Mouse (Mus musculus): ENCODE measurements around the gene Crocc2. TPM values are rescaled to one million over a fixed set of nuclear protein-coding genes. Genes with fewer than 3 reads are reported as not detected.

Gene Crocc2
- polyA plus RNA-seq, 1 experiment from 2014 or later: 0.18 TPM

DNA sequence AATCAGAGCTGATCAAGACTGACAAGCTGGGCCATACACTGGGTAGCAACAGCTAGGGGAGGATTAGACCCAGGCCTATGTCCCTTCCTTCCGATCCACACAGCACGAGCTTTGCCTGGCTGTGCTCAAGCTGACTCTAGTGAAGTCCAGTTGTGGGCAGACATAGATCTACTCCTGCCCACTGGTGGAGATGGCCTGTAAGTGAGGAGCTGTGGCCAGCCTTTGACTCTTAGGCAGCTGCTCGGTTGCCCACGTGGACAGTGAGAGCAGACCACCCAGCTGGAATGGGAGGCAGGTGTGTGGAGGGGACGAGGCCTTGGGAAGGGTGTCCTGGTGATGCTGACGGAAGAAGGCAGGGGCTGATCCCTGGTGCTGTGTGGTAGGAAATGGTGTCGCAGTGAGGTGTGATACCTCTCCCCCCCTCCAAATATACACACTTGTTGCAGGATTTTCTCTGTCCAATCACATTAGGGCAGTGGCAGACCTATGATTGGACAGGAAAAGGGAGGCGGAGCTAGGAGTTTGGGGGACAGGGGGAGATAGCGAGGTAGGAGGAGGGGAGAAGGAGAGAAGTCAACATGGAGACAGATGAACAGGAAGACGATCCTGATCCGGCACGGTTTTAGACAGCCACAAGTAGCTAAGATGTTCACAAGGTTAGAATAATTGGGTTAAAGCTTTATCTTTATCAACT, 37.9 kb downstream of the Crocc2 start:
- Histone ChIP-seq H3K4me3 (no peak overlapping the region), H3K27ac (replicated peaks) (no peak overlapping the region), H3K27me3 (no peaks in the 10 kb centered on the region), H3K9me3 (no peaks in the 10 kb centered on the region), H3K36me3 (no peaks in the 10 kb centered on the region), H3K4me2 (replicated peaks) (no peak overlapping the region), H3K9ac (replicated peaks) (no peak overlapping the region), H3K4me1 (peaks cover 13% of the 10 kb centered on the region)
- 67% methylated on average over 12 of the region's 12 CpGs for WGBS
- ATAC-seq (ENCODE audit: low FRiP score, low read depth): no peak

DNA sequence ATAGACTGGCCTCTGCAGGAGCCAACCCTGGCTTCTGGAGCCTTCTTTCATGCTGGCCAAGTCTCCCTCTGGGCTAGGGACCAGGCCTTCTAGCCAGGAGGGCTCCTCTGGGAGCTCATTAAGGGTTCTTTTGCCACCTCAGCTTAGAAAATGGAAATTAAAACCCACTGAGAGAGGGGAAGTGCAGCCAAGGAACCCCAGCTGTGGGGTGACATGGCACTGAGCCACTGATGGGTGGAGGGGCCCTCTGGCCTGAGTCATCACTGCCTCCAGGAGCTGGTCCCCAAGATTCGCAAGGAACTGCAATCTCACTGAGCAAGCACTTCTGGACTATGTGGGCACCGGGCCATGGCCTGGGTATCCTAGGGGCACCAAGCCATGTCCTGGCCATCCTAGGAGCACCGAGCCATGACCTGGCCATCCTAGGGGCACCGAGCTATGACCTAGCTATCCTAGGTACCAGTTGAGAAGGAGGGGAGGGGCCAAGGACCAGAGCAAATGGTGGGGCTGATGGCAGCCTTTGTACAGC, 39.1 kb downstream of the Crocc2 start:
- H3K4me3 ChIP-seq: no peak overlapping the region
- H3K27ac ChIP-seq (replicated peaks): no peak overlapping the region
- WGBS: 91% methylated on average over 4 of the region's 4 CpGs

DNA sequence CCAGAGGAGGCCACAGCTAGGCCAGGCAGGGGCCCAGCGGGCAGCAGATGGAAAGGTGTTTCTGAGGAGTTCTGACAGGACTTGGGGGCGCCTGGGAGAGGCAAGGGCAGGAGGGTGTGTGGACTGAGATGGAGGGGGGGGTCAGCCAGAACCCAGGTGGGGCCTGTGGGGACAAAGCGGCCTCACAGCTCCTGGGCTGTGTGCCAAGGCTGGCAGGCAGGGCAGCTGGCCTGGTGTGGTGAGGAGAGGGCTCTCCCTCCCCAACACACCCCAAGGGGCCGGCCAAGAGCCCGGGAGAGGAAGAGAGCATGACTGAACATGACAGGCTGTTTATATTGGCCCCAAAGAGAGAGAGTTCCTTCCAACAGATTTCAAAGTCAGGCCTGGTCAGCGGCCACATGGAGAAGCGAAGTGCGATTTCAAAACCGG, 41.7 kb downstream of the Crocc2 start:
- peaks cover 21% of the 10 kb centered on the region for H3K4me1 ChIP-seq
- H3K4me2 ChIP-seq (replicated peaks): no peak overlapping the region
- no peaks in the 10 kb centered on the region for H3K36me3 ChIP-seq
- WGBS: 69% methylated on average over 9 of the region's 9 CpGs
- peak; percentile 39; the same call in 1 of the 2 replicates for ATAC-seq (ENCODE audit: low FRiP score, low read depth)
- no peak overlapping the region for H3K27ac ChIP-seq (replicated peaks)
- no peaks in the 10 kb centered on the region for H3K9me3 ChIP-seq
- no peak overlapping the region for H3K4me3 ChIP-seq
- H3K27me3 ChIP-seq: no peaks in the 10 kb centered on the region
- H3K9ac ChIP-seq (replicated peaks): no peak overlapping the region

More for the DNA sequence above, 39.1 kb downstream of the Crocc2 start:
- Histone ChIP-seq H3K36me3 (no peaks in the 10 kb centered on the region), H3K9ac (replicated peaks) (no peak overlapping the region), H3K27me3 (no peaks in the 10 kb centered on the region), H3K9me3 (no peaks in the 10 kb centered on the region), H3K4me2 (replicated peaks) (no peak overlapping the region), H3K4me1 (peaks cover 14% of the 10 kb centered on the region)
- no peak for ATAC-seq (ENCODE audit: low FRiP score, low read depth)

DNA sequence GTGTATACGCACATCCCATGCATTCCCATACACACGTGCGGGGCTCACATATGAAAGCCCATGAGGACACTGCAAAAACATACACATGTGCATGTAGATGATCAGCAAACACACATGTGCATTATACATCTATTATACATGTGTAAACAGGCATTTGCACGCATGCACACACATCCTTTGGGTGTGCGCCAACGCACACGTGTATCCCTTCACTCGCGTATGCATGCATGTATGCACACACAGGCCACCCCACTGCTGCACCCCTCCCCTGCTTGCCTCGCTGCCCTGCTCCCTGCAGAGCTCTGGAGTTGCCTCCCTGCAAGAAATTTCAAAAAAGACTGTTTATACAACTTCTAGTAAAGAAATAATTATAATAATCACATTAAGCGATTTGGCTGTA, 42.5 kb downstream of the Crocc2 start:
- H3K27ac ChIP-seq (replicated peaks): no peak overlapping the region
- H3K4me2 ChIP-seq (replicated peaks): no peak overlapping the region
- 83% methylated on average over 11 of the region's 11 CpGs for WGBS
- H3K27me3 ChIP-seq: no peaks in the 10 kb centered on the region
- no peak for ATAC-seq (ENCODE audit: low FRiP score, low read depth)
- no peak overlapping the region for H3K4me3 ChIP-seq
- H3K9ac ChIP-seq (replicated peaks): no peak overlapping the region
- peaks cover 21% of the 10 kb centered on the region for H3K4me1 ChIP-seq
- no peaks in the 10 kb centered on the region for H3K36me3 ChIP-seq
- no peaks in the 10 kb centered on the region for H3K9me3 ChIP-seq

DNA sequence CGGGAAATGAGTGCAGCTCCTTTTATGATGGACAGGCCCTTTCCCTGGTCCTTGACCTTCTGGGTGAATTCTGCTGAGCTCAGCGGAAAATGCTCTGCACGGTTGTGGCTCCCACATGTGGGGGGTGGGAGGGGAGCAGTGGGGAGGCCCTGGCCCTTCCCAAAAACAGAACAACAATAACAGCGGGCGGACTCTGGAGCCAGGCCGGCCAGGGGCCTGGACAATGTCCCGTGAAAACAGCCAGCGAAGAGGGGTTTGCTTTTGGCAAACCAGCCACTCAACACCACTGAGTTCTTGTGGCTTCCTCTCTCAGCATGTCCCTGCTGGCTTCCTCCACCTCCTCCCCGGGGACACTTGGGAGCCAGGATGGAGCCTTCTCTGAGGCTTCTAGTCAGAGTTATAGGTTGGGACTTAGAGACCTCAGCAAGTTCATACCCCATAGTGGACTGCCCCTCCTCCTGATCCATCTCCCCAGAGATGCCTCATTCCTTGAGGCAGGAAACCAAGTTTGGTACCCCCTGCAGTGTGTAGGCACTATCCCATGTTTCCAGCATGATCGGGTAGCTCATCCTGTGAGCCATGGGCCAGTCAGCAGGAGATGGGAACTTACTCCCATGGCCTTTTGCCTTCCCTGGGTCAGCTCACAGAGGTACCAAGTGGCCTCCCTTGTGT, 43.2 kb downstream of the Crocc2 start:
- WGBS: 56% methylated on average over 10 of the region's 10 CpGs
- peaks cover 21% of the 10 kb centered on the region for H3K4me1 ChIP-seq

DNA sequence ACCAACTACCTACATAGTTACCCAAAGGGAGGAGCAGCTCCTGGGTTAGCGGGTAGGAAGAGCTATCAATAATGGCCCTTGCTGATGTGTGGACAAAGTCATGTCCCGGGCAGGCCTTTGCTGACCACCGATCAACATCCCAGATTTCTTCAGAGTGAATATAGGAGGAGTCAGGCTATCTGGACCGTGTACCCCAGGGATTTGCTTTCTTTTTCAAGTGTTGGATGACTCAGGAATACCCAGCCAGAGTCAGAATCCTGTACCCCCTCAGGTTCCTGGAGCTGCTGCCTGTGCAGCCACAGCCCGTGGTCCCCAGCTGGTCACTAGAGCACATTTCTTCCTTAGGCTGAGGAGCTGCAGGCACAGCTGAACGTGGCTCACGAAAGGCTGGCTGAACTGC, 43.9 kb downstream of the Crocc2 start:
- Histone ChIP-seq H3K36me3 (no peaks in the 10 kb centered on the region), H3K4me3 (no peak overlapping the region), H3K9ac (replicated peaks) (no peak overlapping the region), H3K27ac (replicated peaks) (no peak overlapping the region), H3K9me3 (no peaks in the 10 kb centered on the region), H3K4me1 (peaks cover 21% of the 10 kb centered on the region), H3K4me2 (replicated peaks) (no peak overlapping the region), H3K27me3 (no peaks in the 10 kb centered on the region)
- ATAC-seq (ENCODE audit: low FRiP score, low read depth): no peak
- WGBS: 81% methylated on average over 7 of the region's 7 CpGs

More for the DNA sequence above, 43.2 kb downstream of the Crocc2 start:
- Histone ChIP-seq H3K36me3 (no peaks in the 10 kb centered on the region), H3K4me2 (replicated peaks) (no peak overlapping the region), H3K9me3 (no peaks in the 10 kb centered on the region), H3K27me3 (no peaks in the 10 kb centered on the region), H3K9ac (replicated peaks) (no peak overlapping the region), H3K4me3 (no peak overlapping the region), H3K27ac (replicated peaks) (no peak overlapping the region)
- ATAC-seq (ENCODE audit: low FRiP score, low read depth): no peak

DNA sequence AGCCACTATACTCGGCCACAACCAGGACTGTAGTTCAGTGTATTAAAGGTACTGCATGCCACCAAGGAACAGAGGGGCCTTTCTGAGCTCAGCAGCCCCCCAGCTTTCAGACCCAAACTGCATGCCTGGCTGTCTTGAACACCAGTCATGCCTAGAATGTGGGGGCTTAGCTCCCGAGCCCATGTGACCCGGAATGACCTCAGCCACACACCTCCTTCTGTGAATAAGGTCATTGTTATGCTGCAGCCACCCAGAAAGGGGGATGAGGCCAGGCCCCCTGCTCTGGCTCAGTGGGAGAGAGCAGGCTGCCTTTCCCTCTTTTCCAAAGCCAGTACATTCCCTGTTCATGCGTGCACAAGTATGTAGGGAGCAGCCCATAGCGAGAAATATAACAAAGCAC, 46.1 kb downstream of the Crocc2 start:
- no peak for ATAC-seq (ENCODE audit: low FRiP score, low read depth)
- Histone ChIP-seq H3K27me3 (0 out of 2 replicates have a peak, but pooled peaks cover 6% of the 10 kb centered on the region), H3K9ac (replicated peaks) (no peak overlapping the region), H3K27ac (replicated peaks) (no peak overlapping the region), H3K4me3 (no peak overlapping the region), H3K4me2 (replicated peaks) (no peak overlapping the region), H3K9me3 (no peaks in the 10 kb centered on the region), H3K4me1 (peaks cover 21% of the 10 kb centered on the region), H3K36me3 (no peaks in the 10 kb centered on the region)
- 25% methylated on average over 5 of the region's 5 CpGs for WGBS

DNA sequence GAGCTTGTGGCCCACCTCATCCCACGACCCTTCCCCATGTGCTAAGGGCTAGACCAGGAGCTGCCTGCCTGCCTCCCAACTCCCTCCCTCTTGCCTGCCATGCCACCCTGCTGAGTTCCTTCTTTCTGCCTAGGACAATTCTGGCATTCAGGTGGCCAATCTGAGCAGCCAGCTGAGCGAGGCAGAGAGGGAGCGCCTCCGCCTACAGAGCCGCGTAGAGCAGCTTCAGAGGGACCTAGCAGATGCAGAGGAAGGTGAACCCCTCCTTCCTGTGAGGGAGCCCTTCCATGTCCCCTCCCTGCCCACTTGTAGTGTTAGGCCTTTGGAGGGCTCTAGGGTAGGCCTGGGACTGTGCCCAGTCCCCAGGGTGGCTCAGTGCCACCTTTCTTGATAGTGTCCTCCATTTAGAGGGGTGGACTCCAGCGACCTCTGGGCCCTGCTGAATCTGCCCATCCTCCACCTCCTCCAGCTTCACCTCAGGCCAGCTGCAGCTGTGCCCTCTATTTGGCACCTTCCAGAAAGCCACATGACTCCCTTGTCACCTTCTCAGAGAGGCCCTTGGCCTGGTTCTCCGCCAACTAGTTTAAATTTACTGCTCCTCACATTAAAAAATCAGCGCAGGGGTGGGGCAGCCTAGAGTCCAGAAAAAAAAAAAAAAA, 48.4 kb downstream of the Crocc2 start:
- Histone ChIP-seq H3K4me3 (no peak overlapping the region), H3K27me3 (0 out of 2 replicates have a peak, but pooled peaks cover 6% of the 10 kb centered on the region), H3K9me3 (no peaks in the 10 kb centered on the region), H3K4me1 (peaks cover 7% of the 10 kb centered on the region), H3K9ac (replicated peaks) (no peak overlapping the region), H3K27ac (replicated peaks) (no peak overlapping the region), H3K36me3 (no peaks in the 10 kb centered on the region), H3K4me2 (replicated peaks) (no peak overlapping the region)
- ATAC-seq (ENCODE audit: low FRiP score, low read depth): no peak
- 66% methylated on average over 9 of the region's 9 CpGs for WGBS

DNA sequence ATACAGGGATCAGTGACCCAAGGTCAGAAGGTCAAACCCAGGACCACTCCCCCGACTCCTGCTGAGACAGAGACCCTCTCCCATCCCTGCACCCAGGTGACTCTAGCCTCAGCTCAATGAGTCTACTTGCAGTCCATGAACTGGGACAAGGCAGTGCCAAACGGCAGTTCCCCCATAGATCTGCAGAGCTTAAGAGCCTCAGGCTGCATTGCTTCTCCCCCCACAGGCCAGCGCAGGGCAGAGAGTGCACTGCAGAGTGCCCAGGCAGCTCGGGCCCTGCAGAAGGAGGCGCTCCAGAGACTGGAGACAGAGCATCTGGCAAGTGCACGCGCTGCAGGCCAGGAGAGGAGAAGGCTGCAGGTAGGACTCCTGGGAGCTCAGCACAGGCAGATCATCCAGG, 49.0 kb downstream of the Crocc2 start:
- Histone ChIP-seq H3K36me3 (no peaks in the 10 kb centered on the region), H3K27ac (replicated peaks) (no peak overlapping the region), H3K9ac (replicated peaks) (no peak overlapping the region), H3K9me3 (no peaks in the 10 kb centered on the region), H3K4me3 (no peak overlapping the region), H3K4me1 (peaks cover 7% of the 10 kb centered on the region), H3K4me2 (replicated peaks) (no peak overlapping the region), H3K27me3 (0 out of 2 replicates have a peak, but pooled peaks cover 6% of the 10 kb centered on the region)
- 52% methylated on average over 7 of the region's 7 CpGs for WGBS
- no peak for ATAC-seq (ENCODE audit: low FRiP score, low read depth)

DNA sequence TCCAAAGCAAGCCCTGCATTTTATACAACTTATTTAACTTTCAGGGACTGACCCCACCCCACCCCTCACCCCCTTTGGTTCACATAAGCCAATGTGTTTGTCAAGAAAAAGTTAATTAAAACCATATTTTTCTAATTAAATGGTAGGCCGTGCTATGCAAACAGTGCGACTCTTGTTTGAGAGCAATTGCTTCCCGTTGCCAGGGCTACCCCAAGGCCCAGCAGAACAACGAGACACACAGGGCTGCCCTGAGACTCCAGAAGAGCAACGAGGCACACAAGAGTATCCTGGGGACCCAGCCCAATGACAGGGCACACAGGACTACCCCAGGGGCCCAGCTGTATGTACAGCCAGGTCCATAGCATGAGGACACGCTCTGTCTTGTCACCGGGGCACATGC, 52.3 kb downstream of the Crocc2 start:
- Histone ChIP-seq H3K9me3 (no peaks in the 10 kb centered on the region), H3K36me3 (no peaks in the 10 kb centered on the region), H3K4me2 (replicated peaks) (no peak overlapping the region), H3K27me3 (peaks cover 19% of the 10 kb centered on the region), H3K9ac (replicated peaks) (no peak overlapping the region), H3K4me1 (no peaks in the 10 kb centered on the region), H3K27ac (replicated peaks) (no peak overlapping the region), H3K4me3 (no peak overlapping the region)
- ATAC-seq (ENCODE audit: low FRiP score, low read depth): no peak
- WGBS: 67% methylated on average over 7 of the region's 7 CpGs

DNA sequence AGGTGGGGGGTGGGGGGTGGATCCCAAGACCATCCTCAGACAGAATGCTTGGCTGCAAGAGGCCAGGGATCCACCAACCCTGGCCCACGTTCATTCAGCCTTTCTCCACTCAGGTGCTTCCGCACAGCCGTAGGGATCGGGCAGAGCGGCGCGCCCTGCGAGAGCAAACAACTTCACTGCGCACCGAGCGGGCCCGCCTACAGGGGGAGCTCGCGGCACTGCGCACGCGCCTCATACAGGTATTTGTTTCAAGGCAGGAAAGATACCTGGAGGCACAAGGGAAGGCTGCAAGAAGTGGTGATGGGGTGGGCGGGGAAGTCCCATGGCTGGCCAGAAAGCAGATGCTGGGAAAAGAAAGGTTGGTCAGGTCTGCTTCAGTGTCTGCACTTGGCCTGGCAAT, 55.4 kb downstream of the Crocc2 start:
- Histone ChIP-seq H3K4me3 (no peak overlapping the region), H3K27me3 (peaks cover 13% of the 10 kb centered on the region), H3K9ac (replicated peaks) (no peak overlapping the region), H3K27ac (replicated peaks) (no peak overlapping the region), H3K9me3 (no peaks in the 10 kb centered on the region), H3K36me3 (no peaks in the 10 kb centered on the region), H3K4me1 (no peaks in the 10 kb centered on the region), H3K4me2 (replicated peaks) (no peak overlapping the region)
- 9% methylated on average over 18 of the region's 18 CpGs for WGBS
- ATAC-seq (ENCODE audit: low FRiP score, low read depth): peak; percentile 36; the same call in 1 of the 2 replicates

DNA sequence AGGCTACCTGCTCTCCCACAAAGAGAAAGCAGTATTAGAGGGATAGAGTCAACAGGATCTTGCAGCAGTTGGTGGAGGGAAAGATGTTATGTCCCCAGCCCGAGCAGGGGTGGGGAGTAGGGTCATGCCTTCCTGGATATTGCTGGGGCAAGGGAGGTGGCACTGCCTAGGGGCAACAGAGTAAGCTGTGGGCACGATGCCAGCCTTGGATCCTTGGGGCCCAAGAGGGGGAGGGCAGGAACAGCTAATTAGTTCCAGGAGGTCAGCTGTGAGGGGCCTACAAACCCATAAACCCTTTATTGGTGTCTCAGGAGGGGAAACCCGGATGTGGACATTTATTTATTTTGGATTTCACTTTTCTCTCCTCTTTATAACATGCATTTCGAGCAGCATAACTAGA, 56.7 kb downstream of the Crocc2 start:
- ATAC-seq (ENCODE audit: low FRiP score, low read depth): no peak

More for the DNA sequence above, 56.7 kb downstream of the Crocc2 start:
- peaks cover 13% of the 10 kb centered on the region for H3K27me3 ChIP-seq
- 51% methylated on average over 4 of the region's 4 CpGs for WGBS
- no peak overlapping the region for H3K4me2 ChIP-seq (replicated peaks)
- no peaks in the 10 kb centered on the region for H3K4me1 ChIP-seq
- H3K9me3 ChIP-seq: no peaks in the 10 kb centered on the region
- H3K27ac ChIP-seq (replicated peaks): no peak overlapping the region
- no peak overlapping the region for H3K4me3 ChIP-seq
- H3K36me3 ChIP-seq: no peaks in the 10 kb centered on the region
- no peak overlapping the region for H3K9ac ChIP-seq (replicated peaks)

All from midbrain, embryonic 12.5 days (tissue).